Mouse (Mus musculus) kidney, postnatal 0 days (tissue): ENCODE results near the gene Atp7a. TPM values are rescaled to one million over a fixed set of nuclear protein-coding genes. Genes with fewer than 3 reads are reported as not detected.

Experiments
- ATAC-seq: fragments of 200-750 bp; cut with Nextera tagmentation; replicated peaks from 2 replicates; pipeline ENCODE4 v1.8.0; 2017; ENCODE audit warnings: low read depth, moderate number of reproducible peaks, moderate TSS enrichment, moderate library complexity; ENCODE audit not compliant: low FRiP score
- DNase-seq: peaks from one replicate; pipeline ENCODE4 v3.0.0-alpha.2; 2016; ENCODE audit warnings: low spot score
- H3K27ac ChIP-seq: fragments of 300-500 bp; sonication (generic); 2 replicates; pipeline ENCODE4 v1.5.1; 2014; ENCODE audit warnings: mild to moderate bottlenecking
- H3K27me3 ChIP-seq: fragments of 300-500 bp; sonication (generic); 2 replicates; pipeline ENCODE4 v1.6.1; 2014; ENCODE audit warnings: low read length, mixed read lengths; ENCODE audit not compliant: insufficient read depth
- H3K36me3 ChIP-seq: fragments of 300-500 bp; sonication (generic); 2 replicates; pipeline ENCODE4 v1.6.1; 2014; ENCODE audit warnings: low read length, mixed read lengths; ENCODE audit not compliant: insufficient read depth
- H3K4me1 ChIP-seq: fragments of 300-500 bp; sonication (generic); replicated peaks from 2 replicates; pipeline ENCODE4 v1.6.1; 2014; ENCODE audit warnings: antibody characterized with exemption, low read length, mixed read lengths; ENCODE audit not compliant: insufficient read depth
- H3K4me2 ChIP-seq: fragments of 300-500 bp; sonication (generic); 2 replicates; pipeline ENCODE4 v1.6.1; 2014; ENCODE audit warnings: mild to moderate bottlenecking, low read length, moderate library complexity, mixed read lengths
- H3K4me3 ChIP-seq: fragments of 300-500 bp; sonication (generic); replicated peaks from 2 replicates; pipeline ENCODE4 v1.5.1; 2014; ENCODE audit warnings: low read depth, low read length
- H3K9ac ChIP-seq: fragments of 300-500 bp; sonication (generic); 2 replicates; pipeline ENCODE4 v1.6.1; 2014; ENCODE audit warnings: low read depth, low read length
- H3K9me3 ChIP-seq: fragments of 300-500 bp; sonication (generic); replicated peaks from 2 replicates; pipeline ENCODE4 v1.6.1; 2016; ENCODE audit warnings: low read length, inconsistent platforms, mixed read lengths
- CTCF ChIP-seq: IDR thresholded peaks from 2 replicates; pipeline ENCODE4 v1.5.1; 2016; ENCODE audit warnings: antibody characterized with exemption, low read depth, mild to moderate bottlenecking, moderate library complexity
- WGBS: fragments of 180-500 bp; shearing (Covaris S2); extraction: QIAGEN DNeasy Blood & Tissue Kit; methylation state at CpG from one replicate; pipeline ENCODE4 v1.1.7; 2014; 5-methylcytosine and 5-hydroxymethylcytosine counted together
- polyA plus RNA-seq: library from polyadenylated mRNA; unstranded; fragments of >200 nt; fragmentation: Nextera tagmentation; extraction: Ambion mirVana; gene quantifications from 2 replicates; pipeline ENCODE4 v1.2.1, GENCODE M21; 2015

The Atp7a gene
- polyA plus RNA-seq, 1 experiment from 2014 or later: 20.7 TPM

DNA sequence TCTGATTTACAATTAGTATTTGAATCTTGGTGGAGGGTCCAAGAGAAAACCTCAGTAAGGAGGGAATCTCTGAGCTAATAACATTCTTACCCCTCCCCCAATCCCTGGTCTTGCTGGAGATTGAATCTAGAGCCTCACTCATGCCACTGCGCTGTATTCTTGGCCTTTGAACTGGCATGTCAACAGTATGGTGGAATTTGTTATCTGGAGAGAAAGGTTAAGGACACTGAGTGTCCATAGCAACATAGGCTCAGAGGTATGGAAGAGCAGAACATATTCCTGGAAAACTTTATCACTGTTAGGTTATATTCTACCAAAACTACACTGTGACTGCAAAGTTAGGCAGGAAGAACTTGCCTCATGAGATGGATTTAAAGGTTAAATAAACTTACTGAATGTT lies 87.6 kb downstream of the Atp7a start:
- no peak for DNase-seq
- H3K36me3 ChIP-seq: no peaks in the 10 kb centered on the region
- H3K9ac ChIP-seq: no peak overlapping the region
- H3K27ac ChIP-seq: no peak overlapping the region
- no peak overlapping the region for H3K4me3 ChIP-seq
- no peak for TF ChIP-seq CTCF
- no peak for ATAC-seq
- no peaks in the 10 kb centered on the region for H3K4me1 ChIP-seq
- 87% methylated on average over 1 of the region's 1 CpGs for WGBS
- no peak overlapping the region for H3K4me2 ChIP-seq
- no peaks in the 10 kb centered on the region for H3K9me3 ChIP-seq
- no peaks in the 10 kb centered on the region for H3K27me3 ChIP-seq

DNA sequence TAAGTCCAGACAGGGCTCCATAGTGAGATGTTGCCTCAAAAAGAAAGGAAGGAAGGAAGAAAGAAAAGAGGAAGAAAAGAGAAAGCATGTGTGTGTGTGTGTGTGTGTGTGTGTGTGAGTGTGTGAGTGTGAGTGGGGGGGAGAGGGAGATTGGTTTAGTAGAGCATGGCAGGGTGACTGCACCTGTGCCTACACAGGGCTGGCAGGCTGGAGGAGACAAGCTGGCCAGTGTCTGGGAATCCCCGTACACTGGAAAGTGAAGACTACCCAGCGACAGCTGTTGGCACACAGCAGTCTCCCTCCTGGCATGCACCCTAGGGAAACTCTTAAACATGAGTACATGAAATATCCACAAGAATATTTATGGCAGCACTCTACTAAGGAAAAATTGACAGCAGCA lies 95.7 kb downstream of the Atp7a start:
- Histone ChIP-seq H3K9ac (no peak overlapping the region), H3K27me3 (no peaks in the 10 kb centered on the region), H3K4me2 (no peak overlapping the region), H3K4me1 (no peaks in the 10 kb centered on the region), H3K9me3 (no peaks in the 10 kb centered on the region), H3K27ac (no peak overlapping the region), H3K36me3 (no peaks in the 10 kb centered on the region), H3K4me3 (no peak overlapping the region)
- DNase-seq (no peak), ATAC-seq (no peak)
- WGBS: 80% methylated on average over 2 of the region's 2 CpGs
- no peak for TF ChIP-seq CTCF

GRCm38 (mm10) chrX:106128283-106128682 lies 101.2 kb downstream of the Atp7a start:
- no peaks in the 10 kb centered on the region for H3K27me3 ChIP-seq
- H3K9ac ChIP-seq: no peak overlapping the region
- no peak for DNase-seq
- ATAC-seq: peak; percentile 33; the same call in 1 of the 2 replicates
- no peak for TF ChIP-seq CTCF
- no peaks in the 10 kb centered on the region for H3K4me1 ChIP-seq
- H3K9me3 ChIP-seq: no peaks in the 10 kb centered on the region
- 61% methylated on average over 6 of the region's 6 CpGs for WGBS
- no peak overlapping the region for H3K4me2 ChIP-seq
- H3K27ac ChIP-seq: no peak overlapping the region
- H3K36me3 ChIP-seq: no peaks in the 10 kb centered on the region
- no peak overlapping the region for H3K4me3 ChIP-seq

DNA sequence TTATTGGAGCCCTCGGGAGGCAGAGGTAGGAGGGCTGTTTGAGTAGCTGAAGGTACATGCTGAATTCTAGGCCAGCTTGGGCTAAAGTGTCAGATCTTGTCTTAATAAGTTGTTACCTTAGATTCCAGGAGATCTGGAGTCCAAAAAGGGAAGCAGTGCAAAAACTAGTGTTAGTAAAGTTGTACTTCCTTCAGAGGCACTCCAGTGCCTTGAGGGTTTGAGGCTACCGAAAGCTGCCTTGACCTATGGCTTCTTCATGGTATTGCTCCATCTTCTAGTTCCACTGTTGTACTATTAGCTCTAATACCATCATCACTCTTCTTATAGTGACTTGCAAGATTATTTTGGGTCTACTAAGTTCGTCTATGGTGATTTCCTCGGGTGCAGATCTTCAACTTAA lies 102.8 kb downstream of the Atp7a start:
- 90% methylated on average over 4 of the region's 4 CpGs for WGBS
- DNase-seq: no peak
- H3K36me3 ChIP-seq: no peaks in the 10 kb centered on the region
- H3K4me2 ChIP-seq: no peak overlapping the region
- H3K4me3 ChIP-seq: no peak overlapping the region
- H3K9ac ChIP-seq: no peak overlapping the region
- no peak for ATAC-seq
- no peaks in the 10 kb centered on the region for H3K9me3 ChIP-seq
- H3K27ac ChIP-seq: no peak overlapping the region
- H3K4me1 ChIP-seq: no peaks in the 10 kb centered on the region
- no peaks in the 10 kb centered on the region for H3K27me3 ChIP-seq
- no peak for TF ChIP-seq CTCF

DNA sequence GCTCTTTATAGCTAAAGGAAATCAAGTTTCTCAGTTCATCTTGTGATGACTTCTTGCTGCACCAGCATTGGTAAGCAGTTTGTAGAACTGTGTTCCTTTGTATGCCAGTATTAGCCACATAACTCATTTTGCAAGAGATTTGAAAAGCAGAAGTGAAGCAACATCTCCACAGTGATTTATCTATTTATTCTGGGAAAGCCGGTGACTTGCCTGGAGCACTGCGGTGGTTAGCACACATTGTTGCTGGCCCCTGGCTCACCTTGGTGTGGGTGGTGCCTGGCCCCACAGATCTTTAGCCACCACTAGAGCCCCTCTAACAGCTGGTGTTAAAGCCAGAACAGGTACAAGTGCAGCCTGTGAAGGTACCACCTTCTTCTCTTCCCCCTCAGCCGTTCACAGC lies 107.8 kb downstream of the Atp7a start:
- Histone ChIP-seq H3K27ac (no peak overlapping the region), H3K4me1 (no peaks in the 10 kb centered on the region), H3K36me3 (no peaks in the 10 kb centered on the region), H3K4me3 (no peak overlapping the region), H3K27me3 (no peaks in the 10 kb centered on the region), H3K4me2 (no peak overlapping the region), H3K9ac (no peak overlapping the region), H3K9me3 (no peaks in the 10 kb centered on the region)
- ATAC-seq (no peak), DNase-seq (no peak)
- TF ChIP-seq CTCF: no peak
- WGBS: 57% methylated on average over 3 of the region's 3 CpGs

DNA sequence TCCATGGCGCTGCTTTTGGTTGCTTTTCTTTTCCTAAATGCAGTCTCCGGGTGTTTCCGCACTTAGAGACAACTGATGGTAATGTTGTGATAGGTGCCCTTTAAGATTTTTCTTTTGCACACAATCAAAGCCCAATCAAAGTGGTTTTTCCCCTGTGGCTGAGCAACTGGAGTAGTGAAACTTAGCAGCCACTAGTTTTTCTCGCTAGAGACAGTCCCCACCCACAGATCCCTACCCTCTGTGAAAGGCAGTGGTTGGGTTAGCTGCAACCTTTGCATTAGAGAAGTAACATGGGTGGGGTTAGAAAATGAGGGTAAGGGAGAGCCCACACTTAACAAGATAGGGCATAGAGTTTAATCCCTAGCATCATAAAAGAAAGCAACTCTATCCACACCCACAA lies 108.4 kb downstream of the Atp7a start:
- no peak overlapping the region for H3K9ac ChIP-seq
- DNase-seq: no peak
- H3K36me3 ChIP-seq: no peaks in the 10 kb centered on the region
- no peak overlapping the region for H3K27ac ChIP-seq
- WGBS: 75% methylated on average over 4 of the region's 4 CpGs
- H3K4me3 ChIP-seq: no peak overlapping the region
- no peak overlapping the region for H3K4me2 ChIP-seq
- no peaks in the 10 kb centered on the region for H3K9me3 ChIP-seq
- no peaks in the 10 kb centered on the region for H3K4me1 ChIP-seq
- no peak for TF ChIP-seq CTCF
- ATAC-seq: no peak
- H3K27me3 ChIP-seq: no peaks in the 10 kb centered on the region

GRCm38 (mm10) chrX:106135916-106136575 lies 109.0 kb downstream of the Atp7a start:
- no peak overlapping the region for H3K9ac ChIP-seq
- WGBS: 55% methylated on average over 12 of the region's 12 CpGs
- no peak overlapping the region for H3K4me3 ChIP-seq
- H3K27me3 ChIP-seq: no peaks in the 10 kb centered on the region
- no peak overlapping the region for H3K4me2 ChIP-seq
- H3K9me3 ChIP-seq: no peaks in the 10 kb centered on the region
- no peaks in the 10 kb centered on the region for H3K36me3 ChIP-seq
- no peak overlapping the region for H3K27ac ChIP-seq
- H3K4me1 ChIP-seq: no peaks in the 10 kb centered on the region
- DNase-seq: peak; percentile 15
- 0 out of 2 replicates have a peak, but pooled peaks have one; percentile 36 for ATAC-seq
- TF ChIP-seq CTCF: no peak
